Mouse (Mus musculus): ENCODE data around the gene Jph3. TPM values are rescaled to one million over a fixed set of nuclear protein-coding genes. Genes with fewer than 3 reads are reported as not detected.

Jph3 gene
- 47.7 and 50.9 TPM in 2 replicates for polyA plus RNA-seq (2016; fragmentation: Nextera tagmentation; extraction: Ambion mirVana)

- peak within 1 kb of the TSS; percentile 74 for H3K9ac ChIP-seq
- peaks cover 24% of the 10 kb centered on the region for H3K4me1 ChIP-seq
- no peaks in the 10 kb centered on the region for H3K9me3 ChIP-seq (replicated peaks)
- peaks cover 62% of the 10 kb centered on the region for H3K27me3 ChIP-seq
- peak within 1 kb of the TSS; percentile 68 for H3K27ac ChIP-seq
- WGBS: 6% methylated on average over 12 of the region's 12 CpGs
- peak within 1 kb of the TSS; percentile 83 for H3K4me2 ChIP-seq (replicated peaks)
- peak within 1 kb of the TSS; percentile 60 for H3K4me3 ChIP-seq
- ATAC-seq (ENCODE audit: low FRiP score): no peak
- H3K36me3 ChIP-seq: no peaks in the 10 kb centered on the region
These were observed at the start of gene Jph3 for GRCm38 (mm10) chr8:121729323-121729722. Gene Jph3, plus strand, starts transcription at chr8:121729623.

DNA sequence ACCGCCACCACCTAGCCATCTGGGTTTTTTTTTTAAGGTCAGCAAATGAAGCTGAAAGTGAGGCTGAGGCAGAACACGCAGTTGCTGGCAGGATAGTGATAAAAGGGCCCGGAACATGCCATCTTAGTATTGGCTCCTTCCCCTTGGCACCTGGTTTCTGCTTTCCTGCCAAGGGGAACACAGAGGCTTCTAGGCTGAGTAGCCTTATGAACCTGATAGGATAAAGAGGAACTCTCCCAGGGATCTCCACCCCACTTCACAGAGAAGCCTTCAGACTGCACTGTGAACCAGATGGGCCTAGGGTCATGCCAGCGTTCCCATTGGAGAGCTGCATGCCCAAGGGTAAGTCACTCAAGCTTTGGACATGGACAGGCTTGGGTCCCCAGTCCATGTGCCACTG, 48.5 kb upstream of the Jph3 start:
- no peak overlapping the region for H3K27ac ChIP-seq
- H3K9me3 ChIP-seq (replicated peaks): no peaks in the 10 kb centered on the region
- ATAC-seq (ENCODE audit: low FRiP score): no peak
- H3K4me1 ChIP-seq: no peaks in the 10 kb centered on the region
- no peaks in the 10 kb centered on the region for H3K36me3 ChIP-seq
- no peak overlapping the region for H3K4me3 ChIP-seq
- WGBS: 90% methylated on average over 4 of the region's 4 CpGs
- no peak overlapping the region for H3K9ac ChIP-seq
- H3K4me2 ChIP-seq (replicated peaks): no peak overlapping the region
- H3K27me3 ChIP-seq: no peaks in the 10 kb centered on the region

GRCm38 (mm10) chr8:121681457-121681856, 48.0 kb upstream of the Jph3 start:
- Histone ChIP-seq H3K4me2 (replicated peaks) (no peak overlapping the region), H3K4me1 (no peaks in the 10 kb centered on the region), H3K9me3 (replicated peaks) (no peaks in the 10 kb centered on the region), H3K4me3 (no peak overlapping the region), H3K27me3 (no peaks in the 10 kb centered on the region), H3K27ac (no peak overlapping the region), H3K36me3 (no peaks in the 10 kb centered on the region), H3K9ac (no peak overlapping the region)
- no peak for ATAC-seq (ENCODE audit: low FRiP score)
- 66% methylated on average over 10 of the region's 10 CpGs for WGBS

DNA sequence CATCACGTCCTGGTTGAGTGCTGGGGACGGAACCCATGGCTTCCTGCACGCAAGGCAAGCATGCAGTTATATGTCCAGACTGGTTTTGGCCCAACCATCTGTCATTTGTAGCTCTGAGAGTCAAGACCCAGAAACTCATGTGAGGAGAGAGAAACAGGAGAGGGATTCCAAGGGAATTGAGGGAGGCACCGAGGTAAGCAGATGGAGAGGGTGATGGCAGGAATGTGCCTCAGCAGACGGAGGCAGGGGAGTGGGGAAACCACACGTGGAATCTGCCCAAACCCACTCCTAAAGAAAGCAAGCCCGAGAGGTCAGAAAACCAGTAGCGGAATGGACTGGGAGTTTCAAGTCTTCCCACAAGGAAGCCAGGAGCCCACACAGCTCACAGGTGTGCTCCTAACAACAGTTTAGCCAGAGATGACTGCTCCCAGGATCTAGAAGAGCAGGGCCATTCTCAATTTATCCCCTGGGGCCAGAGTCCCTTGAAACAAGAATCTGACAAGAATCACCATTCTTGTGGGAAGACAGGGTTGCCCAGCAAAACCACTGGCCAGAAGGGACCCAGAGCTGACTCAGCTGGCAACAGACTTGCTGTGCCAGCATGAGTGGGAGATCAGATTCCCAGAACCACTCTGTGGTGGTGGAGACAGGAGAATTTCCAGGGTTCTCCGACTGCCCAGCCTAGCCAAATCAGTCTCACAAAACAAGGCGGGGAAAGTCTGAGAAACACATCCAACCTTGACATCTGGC, 46.2 kb upstream of the Jph3 start:
- H3K4me3 ChIP-seq: no peak overlapping the region
- no peak overlapping the region for H3K4me2 ChIP-seq (replicated peaks)
- WGBS: 75% methylated on average over 10 of the region's 10 CpGs
- H3K27me3 ChIP-seq: no peaks in the 10 kb centered on the region
- peaks cover 11% of the 10 kb centered on the region for H3K4me1 ChIP-seq
- ATAC-seq (ENCODE audit: low FRiP score): no peak
- H3K36me3 ChIP-seq: no peaks in the 10 kb centered on the region
- H3K27ac ChIP-seq: no peak overlapping the region
- H3K9ac ChIP-seq: no peak overlapping the region
- no peaks in the 10 kb centered on the region for H3K9me3 ChIP-seq (replicated peaks)

- Histone ChIP-seq H3K4me2 (replicated peaks) (no peak overlapping the region), H3K4me1 (peaks cover 12% of the 10 kb centered on the region), H3K27ac (no peak overlapping the region), H3K27me3 (no peaks in the 10 kb centered on the region), H3K36me3 (no peaks in the 10 kb centered on the region), H3K4me3 (no peak overlapping the region), H3K9ac (no peak overlapping the region), H3K9me3 (replicated peaks) (no peaks in the 10 kb centered on the region)
- WGBS: 17% methylated on average over 4 of the region's 4 CpGs
- no peak for ATAC-seq (ENCODE audit: low FRiP score)
These were observed 44.0 kb upstream of the Jph3 start for GRCm38 (mm10) chr8:121685419-121685818.

DNA sequence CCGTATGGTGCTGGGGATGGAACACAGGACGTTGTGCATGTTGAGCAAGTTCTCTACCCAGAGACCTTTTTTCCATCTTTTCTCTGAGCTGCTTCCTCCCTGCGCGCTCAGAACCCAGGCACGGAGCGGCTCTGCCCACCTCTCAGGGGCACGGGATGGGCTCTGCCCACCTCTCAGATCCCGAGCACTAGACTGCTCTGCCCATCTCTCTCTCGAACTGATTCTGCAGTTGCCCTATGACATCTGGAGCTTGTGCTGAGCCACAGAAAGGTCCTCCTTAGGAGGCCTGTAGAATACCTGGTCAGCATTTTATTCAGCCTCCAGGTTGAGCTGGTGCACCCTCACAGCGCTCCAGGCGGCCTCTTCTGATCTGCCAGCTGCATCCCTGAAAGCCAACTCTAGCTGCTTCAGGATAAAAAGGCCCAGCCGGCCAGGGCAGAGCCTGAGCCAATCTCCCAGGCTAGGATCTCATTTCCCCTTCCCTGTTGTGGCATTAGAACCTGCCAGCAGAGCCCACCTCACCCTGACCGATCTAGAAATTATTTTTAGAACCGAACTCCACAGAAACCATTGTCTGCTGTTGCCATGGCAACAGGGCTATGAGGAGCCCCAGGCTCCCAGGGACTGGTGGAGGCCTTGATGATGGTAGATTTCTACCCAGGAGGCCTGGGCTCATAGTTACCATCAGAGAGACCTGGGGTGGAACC, 41.8 kb upstream of the Jph3 start:
- WGBS: 54% methylated on average over 14 of the region's 14 CpGs
- Histone ChIP-seq H3K4me3 (no peak overlapping the region), H3K36me3 (no peaks in the 10 kb centered on the region), H3K4me1 (peaks cover 12% of the 10 kb centered on the region), H3K9me3 (replicated peaks) (no peaks in the 10 kb centered on the region), H3K4me2 (replicated peaks) (no peak overlapping the region), H3K27ac (peak overlapping the region; percentile 66), H3K27me3 (no peaks in the 10 kb centered on the region), H3K9ac (no peak overlapping the region)
- peak; percentile 64; the same call in 1 of the 2 replicates for ATAC-seq (ENCODE audit: low FRiP score)

DNA sequence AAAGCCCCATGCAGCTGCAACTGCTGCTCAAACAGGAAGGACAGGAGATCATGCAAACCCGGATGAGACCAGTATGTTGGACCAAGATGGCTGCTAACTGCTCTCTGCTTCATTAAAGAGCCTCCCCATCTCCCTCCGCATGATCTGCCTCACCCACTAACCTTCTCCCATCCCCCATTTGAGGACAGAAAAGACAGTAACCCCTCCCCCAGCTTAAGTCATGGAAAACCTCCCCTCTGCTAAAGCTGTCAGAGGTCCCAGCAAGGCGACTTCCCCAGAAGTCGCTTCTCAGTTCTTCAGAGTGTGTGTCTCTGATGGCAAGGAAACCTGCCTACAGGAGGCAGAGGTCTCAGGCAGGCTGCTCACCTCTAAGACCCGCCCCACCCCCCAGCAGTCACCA, 40.9 kb upstream of the Jph3 start:
- no peak for ATAC-seq (ENCODE audit: low FRiP score)
- H3K27me3 ChIP-seq: no peaks in the 10 kb centered on the region
- H3K27ac ChIP-seq: peak overlapping the region; percentile 66; the same call in 1 of the 2 replicates
- H3K9ac ChIP-seq: no peak overlapping the region
- no peak overlapping the region for H3K4me2 ChIP-seq (replicated peaks)
- H3K4me1 ChIP-seq: peaks cover 12% of the 10 kb centered on the region
- H3K9me3 ChIP-seq (replicated peaks): no peaks in the 10 kb centered on the region
- no peak overlapping the region for H3K4me3 ChIP-seq
- 39% methylated on average over 5 of the region's 5 CpGs for WGBS
- H3K36me3 ChIP-seq: no peaks in the 10 kb centered on the region

- 51% methylated on average over 4 of the region's 4 CpGs for WGBS
- H3K4me2 ChIP-seq (replicated peaks): no peak overlapping the region
- no peaks in the 10 kb centered on the region for H3K9me3 ChIP-seq (replicated peaks)
- H3K9ac ChIP-seq: no peak overlapping the region
- peaks cover 15% of the 10 kb centered on the region for H3K4me1 ChIP-seq
- H3K36me3 ChIP-seq: no peaks in the 10 kb centered on the region
- ATAC-seq (ENCODE audit: low FRiP score): no peak
- no peak overlapping the region for H3K4me3 ChIP-seq
- no peak overlapping the region for H3K27ac ChIP-seq
- H3K27me3 ChIP-seq: no peaks in the 10 kb centered on the region; the same call in 1 of the 2 replicates
These were observed 35.0 kb upstream of the Jph3 start for GRCm38 (mm10) chr8:121694453-121694852.

GRCm38 (mm10) chr8:121695585-121696184, 33.7 kb upstream of the Jph3 start:
- Histone ChIP-seq H3K27me3 (no peaks in the 10 kb centered on the region; the same call in 1 of the 2 replicates), H3K27ac (no peak overlapping the region), H3K4me3 (no peak overlapping the region), H3K36me3 (no peaks in the 10 kb centered on the region), H3K9me3 (replicated peaks) (no peaks in the 10 kb centered on the region), H3K9ac (no peak overlapping the region), H3K4me2 (replicated peaks) (no peak overlapping the region), H3K4me1 (peaks cover 15% of the 10 kb centered on the region)
- ATAC-seq (ENCODE audit: low FRiP score): no peak
- WGBS: 85% methylated on average over 6 of the region's 6 CpGs

GRCm38 (mm10) chr8:121697735-121698614, 31.4 kb upstream of the Jph3 start:
- Histone ChIP-seq H3K36me3 (no peaks in the 10 kb centered on the region), H3K9me3 (replicated peaks) (no peaks in the 10 kb centered on the region), H3K4me1 (peaks cover 15% of the 10 kb centered on the region), H3K27ac (peak overlapping the region; percentile 55), H3K4me3 (peak overlapping the region; percentile 10; the same call in 1 of the 2 replicates), H3K9ac (peak overlapping the region; percentile 10; the same call in 1 of the 2 replicates), H3K4me2 (replicated peaks) (peak overlapping the region; percentile 36), H3K27me3 (no peaks in the 10 kb centered on the region; the same call in 1 of the 2 replicates)
- 4% methylated on average over 17 of the region's 17 CpGs for WGBS
- peak; percentile 46 for ATAC-seq (ENCODE audit: low FRiP score)

DNA sequence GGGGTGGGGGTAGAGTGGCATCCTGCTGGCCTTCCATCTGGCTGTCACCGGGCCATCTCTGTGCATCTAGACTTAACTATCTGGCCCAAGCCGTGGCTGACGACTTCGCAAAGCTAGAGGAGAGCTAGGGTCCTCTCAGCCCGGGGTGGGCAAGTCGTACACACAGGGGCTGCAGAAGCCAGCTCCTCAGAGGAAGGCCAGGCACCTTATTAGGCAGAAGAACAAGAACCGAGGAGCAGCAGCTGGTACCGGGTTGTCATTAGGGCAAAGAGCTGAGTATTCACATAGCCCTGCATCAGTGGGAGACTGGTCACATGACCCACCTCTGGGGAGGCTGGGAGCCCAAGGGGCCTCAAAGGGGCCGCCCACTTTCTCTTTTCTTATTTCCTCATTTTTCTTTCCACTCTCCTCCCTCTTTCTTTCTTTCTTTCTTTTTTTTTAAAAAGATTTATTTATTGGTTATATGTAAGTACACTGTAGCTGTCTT, 30.8 kb upstream of the Jph3 start:
- no peak overlapping the region for H3K4me3 ChIP-seq
- H3K4me2 ChIP-seq (replicated peaks): peak overlapping the region; percentile 36
- no peaks in the 10 kb centered on the region; the same call in 1 of the 2 replicates for H3K27me3 ChIP-seq
- no peaks in the 10 kb centered on the region for H3K36me3 ChIP-seq
- no peak overlapping the region; the same call in 1 of the 2 replicates for H3K27ac ChIP-seq
- whole genome bisulfite sequencing: 9% methylated on average over 9 of the region's 9 CpGs
- H3K9ac ChIP-seq: no peak overlapping the region
- H3K9me3 ChIP-seq (replicated peaks): no peaks in the 10 kb centered on the region
- peaks cover 15% of the 10 kb centered on the region for H3K4me1 ChIP-seq
- 0 out of 2 replicates have a peak, but pooled peaks have one; percentile 24 for ATAC-seq (ENCODE audit: low FRiP score)

Measured in hindbrain, embryonic 12.5 days (tissue).